Comparison of ENCODE assay signal across 12 mouse cellular contexts in genomic region chr6:88342965-88343364, GRCm38 (mm10).
DNase-seq lines count a peak whose midpoint lies in the region; ATAC-seq lines count a peak whose summit lies in the region.
"Had no signal": no experiment of that assay in that cellular context is flagged by ENCODE, and none has a peak within 500 bp of the region (broad histone marks: within the 10 kb centered on the region; RNA-seq: fewer than 3 reads in every experiment).

No protein-coding gene starts in this region.

- H3K4me3 ChIP-seq in hindbrain, embryonic 10.5 days: no peak overlapping the region
- H3K4me3 ChIP-seq in hindbrain, embryonic 11.5 days (ENCODE audit: low read depth, low read length): no peak overlapping the region
- no peak overlapping the region for H3K4me3 ChIP-seq in embryonic facial prominence, embryonic 11.5 days (ENCODE audit: low read depth, low read length)
- no peak overlapping the region for H3K4me3 ChIP-seq in forebrain, embryonic 15.5 days
- no peak overlapping the region for H3K4me3 ChIP-seq in limb, embryonic 15.5 days
- H3K4me3 ChIP-seq: myocyte had no signal

- H3K9ac ChIP-seq in hindbrain, embryonic 11.5 days (ENCODE audit: low read depth, low read length): no peak overlapping the region
- H3K9ac ChIP-seq in embryonic facial prominence, embryonic 11.5 days (replicated peaks; ENCODE audit: low read length): no peak overlapping the region
- H3K9ac ChIP-seq in forebrain, embryonic 15.5 days (replicated peaks): 0 out of 2 replicates have a peak overlapping the region, but pooled peaks have one; percentile 11
- no peak overlapping the region for H3K9ac ChIP-seq in limb, embryonic 15.5 days

- H3K4me1 ChIP-seq in hindbrain, embryonic 10.5 days (replicated peaks): peaks cover 39% of the 10 kb centered on the region
- peaks cover 3% of the 10 kb centered on the region for H3K4me1 ChIP-seq in hindbrain, embryonic 11.5 days (replicated peaks; ENCODE audit: control insufficient read depth, insufficient read depth, low read length)
- peaks cover 11% of the 10 kb centered on the region for H3K4me1 ChIP-seq in embryonic facial prominence, embryonic 11.5 days (ENCODE audit: control insufficient read depth, insufficient read depth, low read length)
- H3K4me1 ChIP-seq in forebrain, embryonic 15.5 days: peaks cover 46% of the 10 kb centered on the region
- peaks cover 64% of the 10 kb centered on the region for H3K4me1 ChIP-seq in limb, embryonic 15.5 days

- peak overlapping the region; percentile 30; the same call in 1 of the 2 replicates for H3K27ac ChIP-seq in hindbrain, embryonic 10.5 days
- H3K27ac ChIP-seq in hindbrain, embryonic 11.5 days (ENCODE audit: low read depth, low read length): no peak overlapping the region
- peak overlapping the region; percentile 89 for H3K27ac ChIP-seq in embryonic facial prominence, embryonic 11.5 days (replicated peaks; ENCODE audit: low read depth, low read length)
- H3K27ac ChIP-seq in forebrain, embryonic 15.5 days (replicated peaks): peak overlapping the region; percentile 68
- H3K27ac ChIP-seq in limb, embryonic 15.5 days: peak overlapping the region; percentile 87

- 88% methylated on average over 3 of the region's 3 CpGs for WGBS in hindbrain, embryonic 10.5 days
- 89% methylated on average over 3 of the region's 3 CpGs for WGBS in hindbrain, embryonic 11.5 days
- WGBS in embryonic facial prominence, embryonic 11.5 days: 80% methylated on average over 3 of the region's 3 CpGs
- 77% methylated on average over 3 of the region's 3 CpGs for WGBS in forebrain, embryonic 15.5 days
- 52% methylated on average over 3 of the region's 3 CpGs for WGBS in limb, embryonic 15.5 days

- no peaks in the 10 kb centered on the region for H3K27me3 ChIP-seq in hindbrain, embryonic 10.5 days (ENCODE audit: insufficient read depth, poor library complexity, severe bottlenecking)
- H3K27me3 ChIP-seq in hindbrain, embryonic 11.5 days (ENCODE audit: control insufficient read depth, insufficient read depth, low read length): no peaks in the 10 kb centered on the region
- H3K27me3 ChIP-seq in embryonic facial prominence, embryonic 11.5 days (ENCODE audit: control insufficient read depth, insufficient read depth, low read length): no peaks in the 10 kb centered on the region
- no peaks in the 10 kb centered on the region for H3K27me3 ChIP-seq in forebrain, embryonic 15.5 days
- H3K27me3 ChIP-seq in limb, embryonic 15.5 days: no peaks in the 10 kb centered on the region
- H3K27me3 ChIP-seq: CH12.LX had no signal

- DNase-seq in hindbrain, embryonic 10.5 days (ENCODE audit: low spot score): no peak
- no peak for DNase-seq in hindbrain, embryonic 11.5 days (ENCODE audit: low spot score)
- no peak for DNase-seq in embryonic facial prominence, embryonic 11.5 days (ENCODE audit: low spot score)
- DNase-seq in thymus, postnatal 14 days: no peak
- DNase-seq in frontal cortex, postnatal 36 days (ENCODE audit: low spot score in 2 of 2): no peak
- DNase-seq in MN1 (ENCODE audit: low spot score): no peak
- DNase-seq: thymus, adult 2 months had no signal

- H3K36me3 ChIP-seq in hindbrain, embryonic 10.5 days: no peaks in the 10 kb centered on the region
- no peaks in the 10 kb centered on the region for H3K36me3 ChIP-seq in hindbrain, embryonic 11.5 days (ENCODE audit: control insufficient read depth, insufficient read depth, low read length)
- no peaks in the 10 kb centered on the region for H3K36me3 ChIP-seq in embryonic facial prominence, embryonic 11.5 days (replicated peaks; ENCODE audit: control insufficient read depth, insufficient read depth, low read depth, low read length)
- H3K36me3 ChIP-seq in forebrain, embryonic 15.5 days: no peaks in the 10 kb centered on the region
- peaks cover 3% of the 10 kb centered on the region; the same call in 1 of the 2 replicates for H3K36me3 ChIP-seq in limb, embryonic 15.5 days

- no peaks in the 10 kb centered on the region for H3K9me3 ChIP-seq in hindbrain, embryonic 10.5 days
- H3K9me3 ChIP-seq in hindbrain, embryonic 11.5 days (ENCODE audit: control insufficient read depth, low read length): no peaks in the 10 kb centered on the region
- H3K9me3 ChIP-seq in embryonic facial prominence, embryonic 11.5 days (replicated peaks; ENCODE audit: control insufficient read depth, low read length): no peaks in the 10 kb centered on the region
- H3K9me3 ChIP-seq in forebrain, embryonic 15.5 days: no peaks in the 10 kb centered on the region
- no peaks in the 10 kb centered on the region for H3K9me3 ChIP-seq in limb, embryonic 15.5 days

- H3K4me2 ChIP-seq in hindbrain, embryonic 11.5 days (replicated peaks; ENCODE audit: low read depth, low read length): no peak overlapping the region
- 0 out of 2 replicates have a peak overlapping the region, but pooled peaks have one; percentile 8 for H3K4me2 ChIP-seq in embryonic facial prominence, embryonic 11.5 days (ENCODE audit: low read depth, low read length)
- H3K4me2 ChIP-seq in forebrain, embryonic 15.5 days (replicated peaks): no peak overlapping the region
- peak overlapping the region; percentile 34; the same call in 1 of the 2 replicates for H3K4me2 ChIP-seq in limb, embryonic 15.5 days
- H3K4me2 ChIP-seq: liver, embryonic 11.5 days had no signal

- ATAC-seq in hindbrain, embryonic 11.5 days (ENCODE audit: low FRiP score): no peak
- no peak for ATAC-seq in embryonic facial prominence, embryonic 11.5 days (replicated peaks; ENCODE audit: insufficient number of reproducible peaks, low FRiP score, low TSS enrichment, low read depth)
- ATAC-seq in forebrain, embryonic 15.5 days (replicated peaks): peak; percentile 51
- ATAC-seq in limb, embryonic 15.5 days (ENCODE audit: insufficient number of reproducible peaks, low FRiP score, low TSS enrichment, low read depth): no peak

Comparison
In these comparisons a context has a peak if more than half of its experiments do, and no peak if none do; other contexts are left out.
1. H3K4me2 ChIP-seq: peak in embryonic facial prominence, embryonic 11.5 days (single experiment) and limb, embryonic 15.5 days (single experiment); none in hindbrain, embryonic 11.5 days (single experiment) and forebrain, embryonic 15.5 days (single experiment).